Mouse (Mus musculus): ENCODE results near the gene Plekha6. TPM values are rescaled to one million over a fixed set of nuclear protein-coding genes. Genes with fewer than 3 reads are reported as not detected.

Gene Plekha6
- total and polyA plus RNA-seq, 3 experiments, result 11.8 to 28.5 TPM; not detected in 1

GRCm38 (mm10) chr1:133329638-133329964, 165.6 kb downstream of the Plekha6 start:
- TF ChIP-seq JUND (IDR thresholded peaks at IDR 0.05; ENCODE audit: low read depth, low read length) (no peak), TAL1 (IDR thresholded peaks at IDR 0.05; ENCODE audit: low read length) (no peak), GABPA (IDR thresholded peaks at IDR 0.05; ENCODE audit: low read depth, low read length) (no peak), MAFK (IDR thresholded peaks at IDR 0.05; ENCODE audit: borderline replicate concordance, low read depth, low read length) (no peak), CHD1 (IDR thresholded peaks at IDR 0.05; ENCODE audit: low read depth, low read length) (no peak), TCF12 (IDR thresholded peaks at IDR 0.05; ENCODE audit: low read depth, low read length) (no peak), ZNF384 (IDR thresholded peaks at IDR 0.05; ENCODE audit: low read depth, low read length) (no peak), ZC3H11A (IDR thresholded peaks at IDR 0.05; ENCODE audit: low read depth, low read length) (no peak)
- H3K79me2 ChIP-seq (ENCODE audit: control insufficient read depth, insufficient read depth, low read length, poor library complexity), result no peaks in the 10 kb centered on the region
- no peak for DNase-seq (ENCODE audit: low read depth, low spot score)
- no peaks in the 10 kb centered on the region for H3K4me1 ChIP-seq (ENCODE audit: control insufficient read depth in 1 of 2, insufficient read depth in 2 of 2, low read length in 2 of 2)
- H3K9ac ChIP-seq (ENCODE audit: control insufficient read depth, low read depth, low read length, poor library complexity, severe bottlenecking), result no peak overlapping the region
- no peaks in the 10 kb centered on the region for H3K36me3 ChIP-seq (ENCODE audit: control insufficient read depth in 1 of 2, insufficient read depth in 2 of 2, low read length in 2 of 2)
- no peak overlapping the region for H3K4me3 ChIP-seq (ENCODE audit: control insufficient read depth in 1 of 2, insufficient read depth in 1 of 2, low read depth in 2 of 2, low read length in 2 of 2)
- H3K27ac ChIP-seq (ENCODE audit: control insufficient read depth, low read depth, low read length), result no peak overlapping the region
- H3K27me3 ChIP-seq (ENCODE audit: control insufficient read depth in 1 of 2, insufficient read depth in 2 of 2, low read length in 2 of 2), result peaks cover 2 to 6% of the 10 kb centered on the region in 2 experiments; a peak in 3 of 4 replicates
- no peaks in the 10 kb centered on the region for H3K9me3 ChIP-seq (replicated peaks; ENCODE audit: insufficient read depth, low read length)

- H3K27ac ChIP-seq (ENCODE audit: control insufficient read depth, low read depth, low read length), result no peak overlapping the region
- no peak for TF ChIP-seq CHD2 (IDR thresholded peaks at IDR 0.05; ENCODE audit: low read length)
- TF ChIP-seq GABPA (IDR thresholded peaks at IDR 0.05; ENCODE audit: low read depth, low read length), result no peak
- TF ChIP-seq USF1 (IDR thresholded peaks at IDR 0.05; ENCODE audit: low read depth, low read length), result no peak
- TF ChIP-seq CTCF (IDR thresholded peaks at IDR 0.05 in 2 of 3, conservative IDR thresholded peaks at IDR 0.05 in 1 of 3; ENCODE audit: control insufficient read depth in 1 of 3, insufficient read depth in 1 of 3, low read depth in 2 of 3, low read length in 3 of 3, poor library complexity in 1 of 3, severe bottlenecking in 1 of 3), result no peak
- peaks cover 2 to 6% of the 10 kb centered on the region in 2 experiments; a peak in 3 of 4 replicates for H3K27me3 ChIP-seq (ENCODE audit: control insufficient read depth in 1 of 2, insufficient read depth in 2 of 2, low read length in 2 of 2)
- H3K9ac ChIP-seq (ENCODE audit: control insufficient read depth, low read depth, low read length, poor library complexity, severe bottlenecking), result no peak overlapping the region
- H3K9me3 ChIP-seq (replicated peaks; ENCODE audit: insufficient read depth, low read length), result no peaks in the 10 kb centered on the region
- H3K4me1 ChIP-seq (ENCODE audit: control insufficient read depth in 1 of 2, insufficient read depth in 2 of 2, low read length in 2 of 2), result no peaks in the 10 kb centered on the region
- no peaks in the 10 kb centered on the region for H3K79me2 ChIP-seq (ENCODE audit: control insufficient read depth, insufficient read depth, low read length, poor library complexity)
- no peak for DNase-seq (ENCODE audit: low read depth, low spot score)
- no peaks in the 10 kb centered on the region for H3K36me3 ChIP-seq (ENCODE audit: control insufficient read depth in 1 of 2, insufficient read depth in 2 of 2, low read length in 2 of 2)
- no peak overlapping the region for H3K4me3 ChIP-seq (ENCODE audit: control insufficient read depth in 1 of 2, insufficient read depth in 1 of 2, low read depth in 2 of 2, low read length in 2 of 2)
These were observed 167.1 kb downstream of the Plekha6 start for GRCm38 (mm10) chr1:133331142-133331541.

GRCm38 (mm10) chr1:133332656-133333430, 168.8 kb downstream of the Plekha6 start:
- TF ChIP-seq POLR2AphosphoS2 (IDR thresholded peaks at IDR 0.05; ENCODE audit: low read length), result no peak
- no peak for TF ChIP-seq POLR2A (IDR thresholded peaks at IDR 0.05; ENCODE audit: control insufficient read depth in 1 of 2, insufficient read depth in 1 of 2, low read depth in 1 of 2, low read length in 2 of 2, poor library complexity in 1 of 2)
- no peak for TF ChIP-seq MYB (IDR thresholded peaks at IDR 0.05; ENCODE audit: low read depth, low read length)
- DNase-seq (ENCODE audit: low read depth, low spot score), result no peak
- H3K9ac ChIP-seq (ENCODE audit: control insufficient read depth, low read depth, low read length, poor library complexity, severe bottlenecking), result no peak overlapping the region
- H3K27ac ChIP-seq (ENCODE audit: control insufficient read depth, low read depth, low read length), result no peak overlapping the region
- H3K4me1 ChIP-seq (ENCODE audit: control insufficient read depth in 1 of 2, insufficient read depth in 2 of 2, low read length in 2 of 2), result no peaks in the 10 kb centered on the region
- H3K79me2 ChIP-seq (ENCODE audit: control insufficient read depth, insufficient read depth, low read length, poor library complexity), result no peaks in the 10 kb centered on the region
- H3K36me3 ChIP-seq (ENCODE audit: control insufficient read depth in 1 of 2, insufficient read depth in 2 of 2, low read length in 2 of 2), result no peaks in the 10 kb centered on the region
- H3K9me3 ChIP-seq (replicated peaks; ENCODE audit: insufficient read depth, low read length), result no peaks in the 10 kb centered on the region
- H3K27me3 ChIP-seq (ENCODE audit: control insufficient read depth in 1 of 2, insufficient read depth in 2 of 2, low read length in 2 of 2), result peaks cover under 1 to 6% of the 10 kb centered on the region in 2 experiments; a peak in 3 of 4 replicates
- H3K4me3 ChIP-seq (ENCODE audit: control insufficient read depth in 1 of 2, insufficient read depth in 1 of 2, low read depth in 2 of 2, low read length in 2 of 2), result no peak overlapping the region

All from MEL (cell line).